Mouse (Mus musculus) intestine, embryonic 16.5 days (tissue): ENCODE results near the gene Robo1. TPM values are rescaled to one million over a fixed set of nuclear protein-coding genes. Genes with fewer than 3 reads are reported as not detected.

Experiments
- ATAC-seq: fragments of 200-750 bp; cut with Nextera tagmentation; 2 replicates; pipeline ENCODE4 v1.8.0; 2017; ENCODE audit warnings: moderate TSS enrichment, moderate library complexity
- H3K27ac ChIP-seq: fragments of 300-500 bp; sonication (generic); 2 replicates; pipeline ENCODE4 v1.5.1; 2014; ENCODE audit warnings: mild to moderate bottlenecking, low read length
- H3K27me3 ChIP-seq: fragments of 300-500 bp; sonication (generic); replicated peaks from 2 replicates; pipeline ENCODE4 v1.6.1; 2014; ENCODE audit warnings: low read length, control low read depth, mixed read lengths; ENCODE audit not compliant: control insufficient read depth, insufficient read depth
- H3K36me3 ChIP-seq: fragments of 300-500 bp; sonication (generic); 2 replicates; pipeline ENCODE4 v1.6.1; 2014; ENCODE audit warnings: low read length, control low read depth; ENCODE audit not compliant: control insufficient read depth, insufficient read depth
- H3K4me1 ChIP-seq: fragments of 300-500 bp; sonication (generic); 2 replicates; pipeline ENCODE4 v1.6.1; 2014; ENCODE audit warnings: low read length, control low read depth, mixed read lengths; ENCODE audit not compliant: control insufficient read depth, insufficient read depth
- H3K4me2 ChIP-seq: fragments of 300-500 bp; sonication (generic); 2 replicates; pipeline ENCODE4 v1.6.1; 2014; ENCODE audit warnings: low read depth, low read length, control low read depth
- H3K4me3 ChIP-seq: fragments of 300-500 bp; sonication (generic); 2 replicates; pipeline ENCODE4 v1.5.1; 2014; ENCODE audit warnings: mild to moderate bottlenecking, low read length
- H3K9ac ChIP-seq: fragments of 300-500 bp; sonication (generic); 2 replicates; pipeline ENCODE4 v1.6.1; 2014; ENCODE audit warnings: low read depth, low read length
- H3K9me3 ChIP-seq: fragments of 300-500 bp; sonication (generic); 2 replicates; pipeline ENCODE4 v1.6.1; 2016; ENCODE audit warnings: low read length, control low read depth; ENCODE audit not compliant: control insufficient read depth
- WGBS: fragments of 180-500 bp; shearing (Covaris S2); extraction: QIAGEN DNeasy Blood & Tissue Kit; methylation state at CpG from one replicate; pipeline ENCODE4 v1.1.7; 2014; 5-methylcytosine and 5-hydroxymethylcytosine counted together
- polyA plus RNA-seq: library from polyadenylated mRNA; unstranded; fragments of >200 nt; fragmentation: Nextera tagmentation; extraction: Ambion mirVana; gene quantifications from 2 replicates; pipeline ENCODE4 v1.2.1, GENCODE M21; 2015

The Robo1 gene
- polyA plus RNA-seq, 1 experiment from 2014 or later = 10.9 TPM

DNA sequence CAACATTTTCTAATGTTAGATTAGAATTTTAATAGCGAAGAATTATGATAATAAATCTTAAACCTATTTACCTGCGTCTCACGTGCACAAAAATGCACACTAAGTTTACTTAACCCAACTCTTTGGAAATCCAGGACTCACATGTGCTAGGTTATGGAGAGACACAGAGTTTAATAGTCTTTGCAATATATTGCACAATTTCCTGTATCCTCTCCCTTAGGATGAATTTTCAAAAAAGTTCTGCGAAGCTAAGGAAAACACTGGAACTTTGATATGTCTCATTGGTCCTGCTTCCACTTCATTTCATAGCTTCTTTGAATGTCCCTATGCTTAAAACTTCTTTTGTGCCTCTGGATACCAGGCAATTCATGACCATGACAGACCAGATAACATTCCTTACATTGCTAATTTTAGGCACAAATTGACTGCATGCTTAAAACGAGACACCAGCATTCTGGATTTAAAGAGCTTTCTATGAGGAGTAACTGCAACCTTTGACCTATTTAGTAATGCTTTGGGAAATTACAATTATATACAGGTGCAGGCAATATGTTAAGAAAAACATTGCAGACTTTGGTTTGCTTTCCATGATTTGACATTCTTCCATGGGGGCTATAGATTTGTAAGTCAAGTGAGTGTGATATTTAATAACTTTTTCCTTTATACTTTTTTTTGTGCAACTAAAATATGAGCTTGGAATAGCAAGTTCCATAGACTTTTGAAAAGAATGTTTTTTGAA, 111.4 kb downstream of the Robo1 start:
- Histone ChIP-seq H3K4me1 (no peaks in the 10 kb centered on the region), H3K27me3 (no peaks in the 10 kb centered on the region), H3K9ac (no peak overlapping the region), H3K36me3 (no peaks in the 10 kb centered on the region), H3K4me2 (no peak overlapping the region), H3K27ac (no peak overlapping the region), H3K4me3 (no peak overlapping the region), H3K9me3 (no peaks in the 10 kb centered on the region)
- ATAC-seq = no peak
- 78% methylated on average over 5 of the region's 5 CpGs for WGBS

DNA sequence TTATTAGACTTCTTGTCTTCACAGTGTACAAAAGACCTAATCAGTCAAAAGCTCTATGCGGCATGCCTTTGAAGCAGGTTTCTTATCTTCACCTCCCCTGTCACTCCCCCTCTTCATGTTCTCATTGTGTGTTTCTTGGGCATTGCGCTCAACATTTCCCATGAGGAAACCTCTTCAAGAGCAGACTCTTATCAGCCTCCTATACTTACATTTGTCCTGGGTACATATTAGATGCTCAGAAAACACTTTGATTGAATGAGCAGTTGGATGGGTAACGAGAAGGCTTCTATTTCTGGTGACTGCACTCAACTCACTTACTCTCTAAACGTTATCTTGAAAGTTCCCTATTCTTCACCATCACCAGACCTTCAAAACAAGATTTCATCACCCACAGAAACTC, 114.3 kb downstream of the Robo1 start:
- Histone ChIP-seq H3K9ac (no peak overlapping the region), H3K4me1 (no peaks in the 10 kb centered on the region), H3K9me3 (no peaks in the 10 kb centered on the region), H3K27ac (no peak overlapping the region), H3K4me3 (no peak overlapping the region), H3K4me2 (no peak overlapping the region), H3K36me3 (no peaks in the 10 kb centered on the region), H3K27me3 (no peaks in the 10 kb centered on the region)
- 69% methylated on average over 4 of the region's 4 CpGs for WGBS
- no peak for ATAC-seq

- Histone ChIP-seq H3K4me3 (no peak overlapping the region), H3K9ac (no peak overlapping the region), H3K9me3 (no peaks in the 10 kb centered on the region), H3K4me1 (no peaks in the 10 kb centered on the region), H3K4me2 (no peak overlapping the region), H3K27ac (no peak overlapping the region), H3K27me3 (no peaks in the 10 kb centered on the region), H3K36me3 (no peaks in the 10 kb centered on the region)
- no peak for ATAC-seq
Measured at GRCm38 (mm10) chr16:72434396-72434795, 126.3 kb downstream of the Robo1 start.

GRCm38 (mm10) chr16:72444428-72445135, 136.5 kb downstream of the Robo1 start:
- H3K4me3 ChIP-seq = no peak overlapping the region
- no peaks in the 10 kb centered on the region for H3K36me3 ChIP-seq
- no peaks in the 10 kb centered on the region for H3K27me3 ChIP-seq
- 62% methylated on average over 18 of the region's 18 CpGs for WGBS
- no peak overlapping the region for H3K9ac ChIP-seq
- ATAC-seq = no peak
- H3K4me1 ChIP-seq = no peaks in the 10 kb centered on the region
- H3K9me3 ChIP-seq = no peaks in the 10 kb centered on the region
- H3K4me2 ChIP-seq = 0 out of 2 replicates have a peak overlapping the region, but pooled peaks have one; percentile 4
- H3K27ac ChIP-seq = no peak overlapping the region

GRCm38 (mm10) chr16:72458155-72458554, 150.0 kb downstream of the Robo1 start:
- Histone ChIP-seq H3K27me3 (no peaks in the 10 kb centered on the region), H3K27ac (no peak overlapping the region), H3K4me3 (no peak overlapping the region), H3K4me1 (no peaks in the 10 kb centered on the region), H3K9ac (no peak overlapping the region), H3K9me3 (no peaks in the 10 kb centered on the region), H3K4me2 (no peak overlapping the region), H3K36me3 (no peaks in the 10 kb centered on the region)
- no peak for ATAC-seq
- 53% methylated on average over 10 of the region's 10 CpGs for WGBS

DNA sequence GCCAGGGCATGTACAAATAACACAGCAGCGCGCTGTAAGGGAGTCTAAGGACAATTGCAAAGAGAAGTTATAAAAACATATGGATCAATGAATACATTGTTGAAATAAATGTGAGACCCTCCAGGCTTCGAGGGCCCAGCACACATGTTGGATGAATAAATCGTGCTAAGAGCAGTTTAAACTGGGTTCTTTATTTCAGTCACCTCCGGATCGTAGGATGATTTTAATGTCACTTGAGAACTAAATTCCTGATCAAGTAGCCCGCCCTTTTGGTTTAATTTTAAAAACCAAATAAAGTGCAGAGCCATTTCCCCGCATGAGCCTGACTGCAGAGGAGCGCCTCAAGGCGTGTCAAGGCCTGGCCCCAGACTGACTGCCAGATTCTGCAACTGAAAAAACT, 150.5 kb downstream of the Robo1 start:
- ATAC-seq = no peak

DNA sequence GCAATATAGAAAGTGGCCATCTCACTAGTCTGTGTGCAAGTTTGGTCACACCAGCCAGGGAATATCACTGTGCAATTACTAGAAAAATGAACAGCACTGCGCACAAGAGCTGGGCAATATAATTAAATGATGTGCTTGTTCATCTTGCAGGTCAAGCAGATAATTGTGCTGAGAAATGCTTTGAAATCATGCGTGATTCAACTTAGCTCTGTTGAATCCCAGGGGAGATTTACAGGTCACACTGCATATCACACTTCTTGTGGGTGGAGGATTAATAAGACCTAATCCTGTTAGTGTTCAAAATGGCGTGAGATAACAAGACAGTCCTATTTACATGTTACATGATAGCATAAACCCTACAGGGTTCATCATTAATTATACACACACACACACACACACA, 157.6 kb downstream of the Robo1 start:
- ATAC-seq = no peak
- Histone ChIP-seq H3K9ac (no peak overlapping the region), H3K36me3 (no peaks in the 10 kb centered on the region), H3K4me3 (no peak overlapping the region), H3K27ac (no peak overlapping the region), H3K9me3 (no peaks in the 10 kb centered on the region), H3K4me2 (no peak overlapping the region), H3K4me1 (0 out of 2 replicates have a peak, but pooled peaks cover 2% of the 10 kb centered on the region), H3K27me3 (no peaks in the 10 kb centered on the region)
- WGBS = 77% methylated on average over 3 of the region's 3 CpGs

More for the DNA sequence above, 150.5 kb downstream of the Robo1 start:
- no peak overlapping the region for H3K9ac ChIP-seq
- H3K4me2 ChIP-seq = no peak overlapping the region
- no peak overlapping the region for H3K27ac ChIP-seq
- H3K27me3 ChIP-seq = no peaks in the 10 kb centered on the region
- H3K4me3 ChIP-seq = no peak overlapping the region
- no peaks in the 10 kb centered on the region for H3K9me3 ChIP-seq
- no peaks in the 10 kb centered on the region for H3K4me1 ChIP-seq
- no peaks in the 10 kb centered on the region for H3K36me3 ChIP-seq
- 53% methylated on average over 10 of the region's 10 CpGs for WGBS

DNA sequence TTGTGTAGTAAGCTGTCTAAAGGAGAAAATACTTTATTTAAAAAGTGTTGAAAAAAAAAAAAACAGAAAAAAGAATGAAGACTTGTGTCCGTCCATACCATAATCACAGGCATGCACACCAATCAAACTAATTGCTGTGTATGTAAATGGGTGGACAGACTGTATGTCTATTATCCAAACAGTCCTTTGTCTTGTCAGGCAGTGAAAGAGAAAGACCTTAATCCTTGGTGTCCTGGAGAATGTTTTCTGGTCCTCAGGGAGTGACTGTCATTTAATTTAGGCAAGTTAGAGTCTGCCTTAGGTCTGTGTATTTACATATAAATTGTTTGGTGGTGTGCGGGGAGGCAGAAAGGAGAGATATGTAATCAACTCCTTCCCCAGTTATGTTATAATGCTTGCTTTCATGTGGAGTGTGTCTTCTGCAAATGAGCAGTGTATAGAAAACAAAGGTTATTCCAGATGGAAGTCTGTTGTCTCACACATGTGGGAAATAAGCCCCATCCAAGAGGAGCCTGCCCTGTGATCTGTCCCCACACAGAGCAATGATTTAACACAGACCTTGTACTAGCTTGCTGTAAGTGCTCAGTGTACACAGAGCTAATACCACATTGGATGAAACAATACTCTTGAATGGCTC, 162.0 kb downstream of the Robo1 start:
- Histone ChIP-seq H3K4me1 (0 out of 2 replicates have a peak, but pooled peaks cover 3% of the 10 kb centered on the region), H3K36me3 (no peaks in the 10 kb centered on the region), H3K9ac (no peak overlapping the region), H3K4me2 (no peak overlapping the region), H3K9me3 (no peaks in the 10 kb centered on the region), H3K4me3 (no peak overlapping the region), H3K27ac (no peak overlapping the region), H3K27me3 (no peaks in the 10 kb centered on the region)
- ATAC-seq = 0 out of 2 replicates have a peak, but pooled peaks have one; percentile 31
- 36% methylated on average over 2 of the region's 2 CpGs for WGBS

DNA sequence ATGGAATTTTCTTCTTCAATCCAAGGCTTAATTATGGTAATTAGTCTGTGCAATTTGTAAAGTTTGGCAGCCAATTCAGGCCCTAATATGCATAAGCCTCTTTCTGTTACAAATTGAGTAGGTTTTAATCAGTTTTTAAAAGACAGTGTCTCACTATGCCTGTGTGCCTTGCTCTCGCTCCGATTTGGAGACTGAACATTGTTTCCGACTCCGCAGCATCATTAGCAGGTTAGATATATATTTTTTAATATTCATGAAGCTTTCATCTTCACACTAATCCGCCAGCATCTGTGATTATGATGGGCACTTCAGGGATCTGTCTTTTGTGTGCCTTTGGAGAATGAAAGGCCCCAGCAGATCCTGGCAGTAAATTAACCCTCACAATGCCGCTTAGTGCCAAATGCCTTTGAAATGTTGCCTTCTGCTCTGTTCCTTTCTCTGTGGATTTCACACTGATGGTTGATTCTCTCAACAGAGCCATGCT, 202.7 kb downstream of the Robo1 start:
- Histone ChIP-seq H3K9me3 (no peaks in the 10 kb centered on the region), H3K4me1 (no peaks in the 10 kb centered on the region), H3K4me2 (no peak overlapping the region), H3K9ac (no peak overlapping the region), H3K36me3 (no peaks in the 10 kb centered on the region), H3K4me3 (no peak overlapping the region), H3K27ac (no peak overlapping the region), H3K27me3 (no peaks in the 10 kb centered on the region)
- ATAC-seq = no peak
- WGBS = 42% methylated on average over 6 of the region's 6 CpGs
